Comparison of ENCODE assay signal across 8 mouse cellular contexts in the genomic region with DNA sequence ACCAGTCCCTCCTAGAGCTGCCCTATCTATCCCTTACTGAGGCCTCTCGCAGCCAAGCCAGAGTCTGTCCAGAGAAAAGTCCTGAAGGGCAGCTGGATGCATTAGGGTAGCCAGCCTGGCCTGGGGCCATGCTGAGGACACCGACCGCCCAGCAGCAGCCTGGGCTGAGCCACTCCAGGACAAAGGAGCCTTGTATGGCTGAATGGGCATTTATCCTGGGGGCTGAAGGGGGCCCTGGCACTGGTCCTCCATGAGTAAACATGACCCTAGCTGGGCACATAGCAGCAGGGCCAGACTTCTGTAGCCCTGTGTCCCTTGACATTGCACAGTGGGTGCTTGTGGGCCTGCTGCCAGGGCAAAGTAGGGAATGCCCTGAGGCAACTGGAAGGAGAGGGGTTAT.
A peak's percentile ranks its signal among the peaks of the same experiment; 100 is the strongest.
DNase-seq lines count a peak whose midpoint lies in the region.

No protein-coding gene starts in this region.

- DNase-seq in cerebellum, adult 18-20 months = peak; percentile 25 to 38
- DNase-seq in cerebellum, adult 11 months = no peak
- peak; percentile 69 for DNase-seq in right cerebral cortex, adult 18-20 months
- no peak for DNase-seq in right cerebral cortex, adult 2 months (ENCODE audit: low spot score in 2 of 2)
- DNase-seq in left cerebral cortex, adult 9 months (ENCODE audit: low spot score in 2 of 2) = peak; percentile 49 to 75
- DNase-seq in right cerebral cortex, postnatal 14 days = peak; percentile 26
- no peak for DNase-seq in kidney, adult 18-20 months
- DNase-seq in embryo, embryonic 9.5 days (ENCODE audit: extremely low spot score) = no peak

Comparison
In these comparisons a context has a peak if more than half of its experiments do, and no peak if none do; other contexts are left out.
1. DNase-seq: peak in cerebellum, adult 18-20 months (2 of 2), right cerebral cortex, adult 18-20 months (single experiment), left cerebral cortex, adult 9 months (2 of 2) and right cerebral cortex, postnatal 14 days (single experiment); none in cerebellum, adult 11 months (single experiment), right cerebral cortex, adult 2 months (0 of 2), kidney, adult 18-20 months (single experiment) and embryo, embryonic 9.5 days (single experiment).